Mouse (Mus musculus) erythroblast, embryonic 14.5 days (primary cell): ENCODE data around the gene Zfp652. TPM values are rescaled to one million over a fixed set of nuclear protein-coding genes. Genes with fewer than 3 reads are reported as not detected.

Source experiments
- H3K27me3 ChIP-seq: 2 replicates; pipeline ENCODE4 v1.6.1; 2012; ENCODE audit warnings: inconsistent platforms; ENCODE audit not compliant: control insufficient read depth
- H3K36me3 ChIP-seq: 2 replicates; pipeline ENCODE4 v1.6.1; 2012; ENCODE audit warnings: mild to moderate bottlenecking, inconsistent platforms; ENCODE audit not compliant: control insufficient read depth
- H3K4me1 ChIP-seq: 2 replicates; pipeline ENCODE4 v1.6.1; 2012; ENCODE audit warnings: inconsistent platforms; ENCODE audit not compliant: control insufficient read depth
- H3K4me3 ChIP-seq: replicated peaks from 2 replicates; pipeline ENCODE3; 2012; ENCODE audit warnings: moderate library complexity, mild to moderate bottlenecking, inconsistent platforms
- H3K9me3 ChIP-seq: 2 replicates; pipeline ENCODE4 v1.6.1; 2012; ENCODE audit warnings: low read length, inconsistent platforms, mixed read lengths; ENCODE audit not compliant: control insufficient read depth
- GATA1 ChIP-seq: IDR thresholded peaks from 2 replicates; pipeline ENCODE4 v1.6.1; 2012; ENCODE audit warnings: low read length, inconsistent platforms, mixed read lengths
- TAL1 ChIP-seq: IDR thresholded peaks from 3 replicates; pipeline ENCODE4 v1.6.1; 2012; ENCODE audit warnings: low read length, inconsistent platforms, mixed read lengths
- polyA plus RNA-seq: library from polyadenylated mRNA; stranded (reverse); fragments of >175 nt; gene quantifications from 2 replicates; pipeline ENCODE4 v1.2.3, GENCODE M21; 2012

Zfp652 gene
- polyA plus RNA-seq, 1 experiment, result 1.5 TPM

GRCm38 (mm10) chr11:95704032-95704969 is 8.2 kb upstream of the Zfp652 start:
- Histone ChIP-seq H3K27me3 (no peaks in the 10 kb centered on the region), H3K4me3 (no peak overlapping the region), H3K9me3 (peaks cover 9% of the 10 kb centered on the region), H3K36me3 (peaks cover 3% of the 10 kb centered on the region; the same call in 1 of the 2 replicates), H3K4me1 (peaks cover 53% of the 10 kb centered on the region)
- TF ChIP-seq TAL1 (no peak), GATA1 (no peak)

GRCm38 (mm10) chr11:95704970-95705330 is 7.5 kb upstream of the Zfp652 start:
- H3K27me3 ChIP-seq, result no peaks in the 10 kb centered on the region
- peaks cover 3% of the 10 kb centered on the region; the same call in 1 of the 2 replicates for H3K36me3 ChIP-seq
- no peak overlapping the region for H3K4me3 ChIP-seq
- TF ChIP-seq GATA1 (no peak), TAL1 (no peak)
- H3K4me1 ChIP-seq, result peaks cover 52% of the 10 kb centered on the region
- peaks cover 9% of the 10 kb centered on the region for H3K9me3 ChIP-seq

GRCm38 (mm10) chr11:95709534-95710040 is 2.9 kb upstream of the Zfp652 start:
- no peaks in the 10 kb centered on the region for H3K36me3 ChIP-seq
- H3K27me3 ChIP-seq, result no peaks in the 10 kb centered on the region
- peaks cover 53% of the 10 kb centered on the region for H3K4me1 ChIP-seq
- no peak overlapping the region for H3K4me3 ChIP-seq
- TF ChIP-seq GATA1, result no peak
- no peaks in the 10 kb centered on the region for H3K9me3 ChIP-seq

GRCm38 (mm10) chr11:95710478-95710877 is 2.0 kb upstream of the Zfp652 start:
- no peaks in the 10 kb centered on the region for H3K9me3 ChIP-seq
- H3K4me1 ChIP-seq, result peaks cover 62% of the 10 kb centered on the region
- no peaks in the 10 kb centered on the region for H3K27me3 ChIP-seq
- TF ChIP-seq TAL1 (no peak), GATA1 (no peak)
- no peaks in the 10 kb centered on the region for H3K36me3 ChIP-seq
- H3K4me3 ChIP-seq, result no peak overlapping the region

- Histone ChIP-seq H3K36me3 (no peaks in the 10 kb centered on the region; the same call in 1 of the 2 replicates), H3K4me3 (peak overlapping the region; percentile 91), H3K9me3 (no peaks in the 10 kb centered on the region), H3K4me1 (peaks cover 62% of the 10 kb centered on the region), H3K27me3 (no peaks in the 10 kb centered on the region)
- TF ChIP-seq TAL1 (no peak), GATA1 (no peak)
These were observed 349 bp upstream of the Zfp652 start for GRCm38 (mm10) chr11:95712085-95712562.

GRCm38 (mm10) chr11:95713225-95713810 is 845 bp downstream of the Zfp652 start:
- Histone ChIP-seq H3K27me3 (no peaks in the 10 kb centered on the region), H3K4me1 (peaks cover 54% of the 10 kb centered on the region), H3K9me3 (no peaks in the 10 kb centered on the region), H3K4me3 (peak overlapping the region; percentile 91), H3K36me3 (no peaks in the 10 kb centered on the region; the same call in 1 of the 2 replicates)
- TF ChIP-seq GATA1 (no peak), TAL1 (0 out of 3 replicates have a peak, but pooled peaks have one; percentile 14)

- no peaks in the 10 kb centered on the region; the same call in 1 of the 2 replicates for H3K36me3 ChIP-seq
- H3K9me3 ChIP-seq, result no peaks in the 10 kb centered on the region
- H3K4me3 ChIP-seq, result peak overlapping the region; percentile 91
- H3K27me3 ChIP-seq, result no peaks in the 10 kb centered on the region
- TF ChIP-seq GATA1 (no peak), TAL1 (no peak)
- H3K4me1 ChIP-seq, result peaks cover 54% of the 10 kb centered on the region
These were observed 1.4 kb downstream of the Zfp652 start for GRCm38 (mm10) chr11:95713811-95714241.

GRCm38 (mm10) chr11:95714411-95714810 is 1.9 kb downstream of the Zfp652 start:
- Histone ChIP-seq H3K9me3 (no peaks in the 10 kb centered on the region), H3K4me1 (peaks cover 53% of the 10 kb centered on the region), H3K36me3 (no peaks in the 10 kb centered on the region; the same call in 1 of the 2 replicates), H3K4me3 (peak overlapping the region; percentile 91), H3K27me3 (no peaks in the 10 kb centered on the region)
- TF ChIP-seq GATA1 (no peak), TAL1 (no peak)

- no peaks in the 10 kb centered on the region for H3K9me3 ChIP-seq
These were observed 3.7 kb downstream of the Zfp652 start for GRCm38 (mm10) chr11:95716136-95716535.

More at GRCm38 (mm10) chr11:95716136-95716535, 3.7 kb downstream of the Zfp652 start:
- Histone ChIP-seq H3K4me1 (peaks cover 46% of the 10 kb centered on the region), H3K36me3 (no peaks in the 10 kb centered on the region; the same call in 1 of the 2 replicates), H3K4me3 (no peak overlapping the region), H3K27me3 (no peaks in the 10 kb centered on the region)
- TF ChIP-seq TAL1, result no peak
- no peak for TF ChIP-seq GATA1
